Mouse (Mus musculus) stomach, postnatal 0 days (tissue): ENCODE results near the gene Sh3pxd2a.

Source experiments
- CTCF ChIP-seq: IDR thresholded peaks from 2 replicates; pipeline ENCODE4 v1.5.1; 2016; ENCODE audit warnings: antibody characterized with exemption, low read depth, mild to moderate bottlenecking, moderate library complexity
- EP300 ChIP-seq: optimal IDR thresholded peaks from 2 replicates; pipeline ENCODE3; 2016; ENCODE audit warnings: antibody characterized with exemption

DNA sequence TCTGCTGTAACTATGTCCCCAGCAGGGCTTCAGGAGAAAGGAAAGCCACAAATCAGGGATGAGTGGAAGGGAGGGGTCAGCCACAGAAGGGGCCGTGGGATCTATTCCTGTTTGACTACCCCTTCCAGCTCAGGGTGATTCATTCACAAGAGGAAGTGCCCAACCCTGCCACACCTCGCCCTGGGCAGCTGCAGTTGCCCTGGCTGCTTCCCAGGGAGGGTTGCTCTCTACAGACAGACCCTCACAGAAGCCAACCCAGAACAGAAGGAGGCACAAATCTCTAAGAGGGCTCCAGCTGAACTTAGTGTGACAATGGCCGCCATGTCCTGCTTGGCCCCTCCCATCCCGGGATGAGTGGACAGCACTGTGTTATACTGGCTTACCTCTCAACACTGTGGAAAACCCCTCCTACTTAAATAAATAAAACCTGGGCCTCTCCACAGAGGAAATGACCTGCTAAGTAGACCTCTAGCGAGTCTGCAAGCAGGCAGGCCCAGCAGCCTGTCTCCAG is 44.6 kb upstream of the Sh3pxd2a start:
- TF ChIP-seq CTCF (no peak), EP300 (peak; percentile 75)
